Mouse (Mus musculus): ENCODE measurements around the gene Pxylp1. TPM values are rescaled to one million over a fixed set of nuclear protein-coding genes. Genes with fewer than 3 reads are reported as not detected.

Gene Pxylp1
- polyA plus RNA-seq, 1 experiment from 2014 or later = 27.9 TPM

GRCm38 (mm10) chr9:96914005-96914404 is 21.5 kb upstream of the Pxylp1 start:
- no peaks in the 10 kb centered on the region for H3K36me3 ChIP-seq
- H3K4me1 ChIP-seq = no peaks in the 10 kb centered on the region
- no peak overlapping the region for H3K9ac ChIP-seq
- no peak overlapping the region for H3K4me3 ChIP-seq
- 89% methylated on average over 3 of the region's 3 CpGs for WGBS
- no peak for ATAC-seq (ENCODE audit: insufficient number of reproducible peaks, low FRiP score, low TSS enrichment, low read depth)
- no peak overlapping the region for H3K27ac ChIP-seq
- H3K9me3 ChIP-seq = no peaks in the 10 kb centered on the region
- H3K27me3 ChIP-seq = no peaks in the 10 kb centered on the region; the same call in 1 of the 2 replicates
- H3K4me2 ChIP-seq = no peak overlapping the region

GRCm38 (mm10) chr9:96909503-96909902 is 17.0 kb upstream of the Pxylp1 start:
- ATAC-seq (ENCODE audit: insufficient number of reproducible peaks, low FRiP score, low TSS enrichment, low read depth) = no peak
- Histone ChIP-seq H3K27me3 (no peaks in the 10 kb centered on the region), H3K9ac (no peak overlapping the region), H3K4me3 (no peak overlapping the region), H3K36me3 (no peaks in the 10 kb centered on the region), H3K27ac (no peak overlapping the region), H3K4me2 (no peak overlapping the region), H3K4me1 (no peaks in the 10 kb centered on the region), H3K9me3 (no peaks in the 10 kb centered on the region)
- WGBS = 80% methylated on average over 1 of the region's 1 CpGs

DNA sequence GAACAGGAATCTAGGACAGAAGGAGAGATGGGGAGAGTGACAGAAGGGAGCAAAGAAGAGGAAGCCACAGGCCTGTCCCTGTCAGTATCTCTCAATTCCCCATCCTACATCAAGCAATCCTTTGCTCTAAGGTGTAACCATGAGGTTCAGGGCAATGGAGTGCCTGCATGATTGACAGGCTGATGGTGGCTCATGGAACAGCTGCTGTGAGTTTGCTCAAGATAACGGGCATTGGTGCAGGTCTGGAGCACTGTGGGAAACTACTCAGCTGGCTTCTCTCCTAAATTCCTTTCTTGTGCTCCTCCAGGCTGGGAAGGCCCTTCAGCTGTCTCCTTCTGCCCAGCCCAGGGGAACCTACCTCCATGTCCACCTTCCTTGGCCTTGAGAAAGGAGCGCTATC is 16.3 kb upstream of the Pxylp1 start:
- ATAC-seq (ENCODE audit: insufficient number of reproducible peaks, low FRiP score, low TSS enrichment, low read depth) = no peak
- 59% methylated on average over 2 of the region's 2 CpGs for WGBS
- Histone ChIP-seq H3K4me1 (no peaks in the 10 kb centered on the region), H3K36me3 (no peaks in the 10 kb centered on the region), H3K4me3 (no peak overlapping the region), H3K27me3 (no peaks in the 10 kb centered on the region), H3K27ac (no peak overlapping the region), H3K9me3 (no peaks in the 10 kb centered on the region), H3K9ac (no peak overlapping the region), H3K4me2 (no peak overlapping the region)

GRCm38 (mm10) chr9:96904360-96905355 is 12.2 kb upstream of the Pxylp1 start:
- H3K9me3 ChIP-seq = no peaks in the 10 kb centered on the region
- no peak overlapping the region for H3K4me2 ChIP-seq
- no peak overlapping the region for H3K27ac ChIP-seq
- no peaks in the 10 kb centered on the region for H3K36me3 ChIP-seq
- H3K4me3 ChIP-seq = no peak overlapping the region
- no peak overlapping the region for H3K9ac ChIP-seq
- no peak for ATAC-seq (ENCODE audit: insufficient number of reproducible peaks, low FRiP score, low TSS enrichment, low read depth)
- WGBS = 74% methylated on average over 7 of the region's 7 CpGs
- H3K27me3 ChIP-seq = no peaks in the 10 kb centered on the region
- no peaks in the 10 kb centered on the region for H3K4me1 ChIP-seq

- no peaks in the 10 kb centered on the region for H3K27me3 ChIP-seq
- no peaks in the 10 kb centered on the region for H3K36me3 ChIP-seq
- ATAC-seq (ENCODE audit: insufficient number of reproducible peaks, low FRiP score, low TSS enrichment, low read depth) = no peak
- no peak overlapping the region for H3K4me2 ChIP-seq
- no peak overlapping the region for H3K27ac ChIP-seq
- no peaks in the 10 kb centered on the region for H3K9me3 ChIP-seq
- no peaks in the 10 kb centered on the region for H3K4me1 ChIP-seq
- no peak overlapping the region for H3K4me3 ChIP-seq
- no peak overlapping the region for H3K9ac ChIP-seq
- 88% methylated on average over 5 of the region's 5 CpGs for WGBS
These were observed 7.2 kb upstream of the Pxylp1 start for GRCm38 (mm10) chr9:96899717-96900116.

DNA sequence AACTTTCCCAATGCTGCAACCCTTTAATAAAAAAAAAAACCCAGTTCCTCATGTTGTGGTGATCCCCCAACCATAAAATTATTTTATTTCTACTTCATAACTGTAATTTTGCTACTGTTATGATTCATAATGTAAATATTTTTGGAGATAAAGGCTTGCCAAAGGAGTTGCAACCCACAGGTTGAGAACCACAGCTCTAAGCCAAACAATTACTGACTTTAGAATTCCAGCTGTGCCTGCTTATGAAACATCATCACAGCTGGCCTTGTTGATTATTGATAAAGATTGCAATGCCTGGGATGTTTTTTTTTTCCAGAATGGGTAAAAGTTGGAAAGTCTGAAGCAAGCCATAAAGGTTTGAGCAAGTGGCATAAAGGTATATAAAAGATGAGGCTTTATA is 6.5 kb upstream of the Pxylp1 start:
- ATAC-seq (ENCODE audit: insufficient number of reproducible peaks, low FRiP score, low TSS enrichment, low read depth) = no peak
- H3K4me2 ChIP-seq = no peak overlapping the region
- H3K27ac ChIP-seq = no peak overlapping the region
- H3K4me1 ChIP-seq = no peaks in the 10 kb centered on the region
- H3K27me3 ChIP-seq = no peaks in the 10 kb centered on the region
- no peaks in the 10 kb centered on the region for H3K36me3 ChIP-seq
- no peak overlapping the region for H3K4me3 ChIP-seq
- H3K9me3 ChIP-seq = no peaks in the 10 kb centered on the region
- no peak overlapping the region for H3K9ac ChIP-seq

DNA sequence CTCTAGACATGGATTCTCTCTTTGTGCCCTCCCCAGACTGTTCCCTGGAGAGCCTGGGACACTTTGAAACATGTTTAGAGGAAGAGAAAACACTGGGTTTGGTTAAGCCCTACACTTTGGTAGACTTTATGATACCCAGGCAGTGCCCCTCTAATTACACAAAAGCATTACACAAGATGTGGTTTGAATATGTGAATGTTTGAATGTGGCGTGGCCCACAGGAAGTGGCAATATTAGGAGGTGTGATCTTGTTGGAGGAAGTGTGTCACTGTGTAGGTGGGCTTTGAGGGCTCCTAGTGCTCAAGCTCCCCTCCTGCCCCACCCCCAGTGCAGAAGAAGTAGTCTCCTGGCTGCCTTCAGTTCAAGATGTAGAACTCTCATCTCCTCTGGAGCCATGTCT is 4.2 kb upstream of the Pxylp1 start:
- H3K27ac ChIP-seq = no peak overlapping the region
- no peak for ATAC-seq (ENCODE audit: insufficient number of reproducible peaks, low FRiP score, low TSS enrichment, low read depth)
- H3K4me1 ChIP-seq = no peaks in the 10 kb centered on the region
- no peaks in the 10 kb centered on the region for H3K27me3 ChIP-seq
- H3K4me3 ChIP-seq = no peak overlapping the region
- 71% methylated on average over 1 of the region's 1 CpGs for WGBS
- H3K4me2 ChIP-seq = no peak overlapping the region
- no peaks in the 10 kb centered on the region for H3K9me3 ChIP-seq
- no peaks in the 10 kb centered on the region for H3K36me3 ChIP-seq
- no peak overlapping the region for H3K9ac ChIP-seq

- Histone ChIP-seq H3K4me3 (no peak overlapping the region), H3K27me3 (0 out of 2 replicates have a peak, but pooled peaks cover 3% of the 10 kb centered on the region), H3K27ac (no peak overlapping the region), H3K4me1 (peaks cover 6% of the 10 kb centered on the region), H3K4me2 (no peak overlapping the region), H3K9me3 (no peaks in the 10 kb centered on the region), H3K36me3 (no peaks in the 10 kb centered on the region), H3K9ac (no peak overlapping the region)
- WGBS = 76% methylated on average over 5 of the region's 5 CpGs
- no peak for ATAC-seq (ENCODE audit: insufficient number of reproducible peaks, low FRiP score, low TSS enrichment, low read depth)
These were observed 1.1 kb upstream of the Pxylp1 start for GRCm38 (mm10) chr9:96893582-96893981.

DNA sequence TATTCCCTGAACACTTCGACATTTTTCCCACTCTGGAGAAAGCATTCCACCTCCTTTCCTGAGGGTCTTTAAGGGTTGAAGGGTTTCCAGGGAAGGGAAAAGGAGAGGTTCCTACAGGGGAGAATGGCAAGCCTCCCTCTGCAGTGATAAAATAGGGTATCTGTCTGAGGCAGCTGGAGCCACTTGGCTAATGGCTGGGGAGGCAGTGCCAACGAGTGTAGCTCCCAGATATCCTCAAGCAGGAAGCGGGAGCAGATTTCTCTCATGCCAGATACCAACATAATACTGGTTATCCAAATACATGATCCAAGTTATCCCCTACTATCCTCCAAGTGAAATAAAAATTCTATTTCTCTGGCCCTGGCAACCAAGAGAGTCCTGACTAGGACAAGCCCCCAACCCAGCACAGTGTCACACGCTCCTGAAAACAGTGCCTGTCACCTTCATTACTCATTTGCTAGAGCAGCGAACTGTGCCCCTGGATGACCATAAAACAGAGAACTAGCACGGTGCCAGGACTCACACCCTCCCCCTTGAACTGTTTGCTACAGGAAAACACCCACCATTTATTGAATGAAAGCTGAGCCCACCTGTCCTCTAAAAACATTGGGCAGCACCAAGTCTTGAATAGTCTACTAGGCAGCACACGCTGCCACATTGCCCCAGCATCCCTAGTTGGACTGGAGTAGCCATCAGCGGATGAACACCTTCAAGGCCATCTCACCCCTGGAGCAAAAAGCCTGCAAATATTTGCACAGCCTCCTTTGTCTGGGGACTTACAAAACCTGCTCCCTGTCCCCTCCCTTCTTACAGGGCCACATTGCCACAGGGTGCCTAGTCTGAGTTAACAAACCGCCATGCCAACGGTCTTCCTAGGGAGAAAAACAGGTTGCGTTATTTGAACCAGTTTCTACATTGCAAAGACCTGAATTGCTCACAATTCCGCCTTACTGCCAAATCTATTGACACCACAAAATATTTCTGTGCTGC is 833 bp downstream of the Pxylp1 start:
- Histone ChIP-seq H3K4me2 (no peak overlapping the region), H3K27ac (no peak overlapping the region), H3K4me3 (no peak overlapping the region), H3K36me3 (no peaks in the 10 kb centered on the region), H3K9ac (no peak overlapping the region), H3K27me3 (peaks cover 12% of the 10 kb centered on the region; the same call in 1 of the 2 replicates), H3K9me3 (no peaks in the 10 kb centered on the region), H3K4me1 (peaks cover 17% of the 10 kb centered on the region)
- ATAC-seq (ENCODE audit: insufficient number of reproducible peaks, low FRiP score, low TSS enrichment, low read depth) = no peak
- WGBS = 61% methylated on average over 12 of the region's 12 CpGs

DNA sequence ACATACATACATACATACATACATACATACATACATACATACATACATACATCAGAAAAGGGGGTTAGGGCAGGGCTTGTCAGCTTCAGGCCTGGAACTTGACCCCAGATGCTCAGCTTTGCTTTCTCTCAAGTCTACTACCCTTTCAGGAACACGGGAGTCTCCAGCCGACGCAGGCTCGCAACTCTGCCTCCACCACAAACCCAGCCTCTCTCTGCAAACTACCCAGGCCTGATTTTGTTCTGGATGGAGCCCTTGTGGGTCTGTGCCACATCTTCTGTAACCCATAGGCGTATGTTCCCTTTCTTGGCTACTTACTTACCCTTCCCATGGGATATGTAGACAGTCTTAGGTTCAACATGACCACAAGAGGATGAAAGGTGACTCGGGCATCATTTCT is 1.7 kb downstream of the Pxylp1 start:
- no peak overlapping the region for H3K27ac ChIP-seq
- no peaks in the 10 kb centered on the region for H3K36me3 ChIP-seq
- no peak overlapping the region for H3K4me2 ChIP-seq
- no peak overlapping the region for H3K4me3 ChIP-seq
- 96% methylated on average over 6 of the region's 6 CpGs for WGBS
- no peaks in the 10 kb centered on the region for H3K9me3 ChIP-seq
- H3K27me3 ChIP-seq = peaks cover 12% of the 10 kb centered on the region; the same call in 1 of the 2 replicates
- no peak overlapping the region for H3K9ac ChIP-seq
- H3K4me1 ChIP-seq = peaks cover 17% of the 10 kb centered on the region
- ATAC-seq (ENCODE audit: insufficient number of reproducible peaks, low FRiP score, low TSS enrichment, low read depth) = no peak

- no peaks in the 10 kb centered on the region for H3K9me3 ChIP-seq
- WGBS = 74% methylated on average over 6 of the region's 6 CpGs
- H3K36me3 ChIP-seq = no peaks in the 10 kb centered on the region
- H3K4me3 ChIP-seq = no peak overlapping the region
- no peak overlapping the region for H3K4me2 ChIP-seq
- H3K27me3 ChIP-seq = peaks cover 12% of the 10 kb centered on the region; the same call in 1 of the 2 replicates
- peaks cover 17% of the 10 kb centered on the region for H3K4me1 ChIP-seq
- ATAC-seq (ENCODE audit: insufficient number of reproducible peaks, low FRiP score, low TSS enrichment, low read depth) = no peak
- no peak overlapping the region for H3K9ac ChIP-seq
- no peak overlapping the region for H3K27ac ChIP-seq
These were observed 2.2 kb downstream of the Pxylp1 start for GRCm38 (mm10) chr9:96890266-96890665.

All from limb, embryonic 15.5 days (tissue).